Mouse (Mus musculus): ENCODE results near the gene Gm11985. TPM values are rescaled to one million over a fixed set of nuclear protein-coding genes. Genes with fewer than 3 reads are reported as not detected.

Gm11985 gene
- polyA plus RNA-seq, 1 experiment from 2014 or later: not detected

- no peaks in the 10 kb centered on the region for H3K27me3 ChIP-seq (ENCODE audit: control insufficient read depth, insufficient read depth, low read length)
- H3K4me1 ChIP-seq (replicated peaks; ENCODE audit: control insufficient read depth, insufficient read depth, low read length): no peaks in the 10 kb centered on the region
- DNase-seq (ENCODE audit: low spot score) (peak; percentile 27), ATAC-seq (ENCODE audit: low FRiP score) (no peak)
- H3K9ac ChIP-seq (ENCODE audit: low read depth, low read length): no peak overlapping the region
- no peak overlapping the region for H3K27ac ChIP-seq (ENCODE audit: low read depth, low read length)
- no peaks in the 10 kb centered on the region for H3K36me3 ChIP-seq (ENCODE audit: control insufficient read depth, insufficient read depth, low read length)
- no peak overlapping the region for H3K4me3 ChIP-seq (ENCODE audit: low read depth, low read length)
- whole genome bisulfite sequencing: 90% methylated on average over 11 of the region's 11 CpGs
- no peak overlapping the region for H3K4me2 ChIP-seq (replicated peaks; ENCODE audit: low read depth, low read length)
- no peaks in the 10 kb centered on the region for H3K9me3 ChIP-seq (ENCODE audit: control insufficient read depth, low read length)
Measured at GRCm38 (mm10) chr11:7144369-7144768, 44.0 kb downstream of the Gm11985 start.

- DNase-seq (ENCODE audit: low spot score): no peak
- Histone ChIP-seq H3K9me3 (ENCODE audit: control insufficient read depth, low read length) (no peaks in the 10 kb centered on the region), H3K4me2 (replicated peaks; ENCODE audit: low read depth, low read length) (no peak overlapping the region), H3K4me1 (replicated peaks; ENCODE audit: control insufficient read depth, insufficient read depth, low read length) (no peaks in the 10 kb centered on the region), H3K4me3 (ENCODE audit: low read depth, low read length) (no peak overlapping the region), H3K9ac (ENCODE audit: low read depth, low read length) (no peak overlapping the region), H3K27ac (ENCODE audit: low read depth, low read length) (no peak overlapping the region), H3K27me3 (ENCODE audit: control insufficient read depth, insufficient read depth, low read length) (no peaks in the 10 kb centered on the region), H3K36me3 (ENCODE audit: control insufficient read depth, insufficient read depth, low read length) (no peaks in the 10 kb centered on the region)
- ATAC-seq (ENCODE audit: low FRiP score): no peak
- WGBS: 70% methylated on average over 3 of the region's 3 CpGs
Measured at GRCm38 (mm10) chr11:7142725-7143124, 45.6 kb downstream of the Gm11985 start.

GRCm38 (mm10) chr11:7140449-7140848, 47.9 kb downstream of the Gm11985 start:
- ATAC-seq (ENCODE audit: low FRiP score) (peak; percentile 63), DNase-seq (ENCODE audit: low spot score) (peak; percentile 63)
- Histone ChIP-seq H3K4me1 (replicated peaks; ENCODE audit: control insufficient read depth, insufficient read depth, low read length) (no peaks in the 10 kb centered on the region), H3K9me3 (ENCODE audit: control insufficient read depth, low read length) (no peaks in the 10 kb centered on the region), H3K36me3 (ENCODE audit: control insufficient read depth, insufficient read depth, low read length) (no peaks in the 10 kb centered on the region), H3K27ac (ENCODE audit: low read depth, low read length) (no peak overlapping the region), H3K9ac (ENCODE audit: low read depth, low read length) (no peak overlapping the region), H3K4me3 (ENCODE audit: low read depth, low read length) (no peak overlapping the region), H3K27me3 (ENCODE audit: control insufficient read depth, insufficient read depth, low read length) (no peaks in the 10 kb centered on the region), H3K4me2 (replicated peaks; ENCODE audit: low read depth, low read length) (no peak overlapping the region)
- WGBS: 88% methylated on average over 3 of the region's 3 CpGs

- Histone ChIP-seq H3K27me3 (ENCODE audit: control insufficient read depth, insufficient read depth, low read length) (no peaks in the 10 kb centered on the region), H3K4me1 (replicated peaks; ENCODE audit: control insufficient read depth, insufficient read depth, low read length) (no peaks in the 10 kb centered on the region), H3K27ac (ENCODE audit: low read depth, low read length) (no peak overlapping the region), H3K4me2 (replicated peaks; ENCODE audit: low read depth, low read length) (no peak overlapping the region), H3K9ac (ENCODE audit: low read depth, low read length) (no peak overlapping the region), H3K36me3 (ENCODE audit: control insufficient read depth, insufficient read depth, low read length) (no peaks in the 10 kb centered on the region), H3K9me3 (ENCODE audit: control insufficient read depth, low read length) (no peaks in the 10 kb centered on the region), H3K4me3 (ENCODE audit: low read depth, low read length) (no peak overlapping the region)
- ATAC-seq (ENCODE audit: low FRiP score): no peak
- WGBS: 93% methylated on average over 8 of the region's 8 CpGs
- DNase-seq (ENCODE audit: low spot score): no peak
Measured at GRCm38 (mm10) chr11:7138370-7138769, 50.0 kb downstream of the Gm11985 start.

- Histone ChIP-seq H3K4me1 (replicated peaks; ENCODE audit: control insufficient read depth, insufficient read depth, low read length) (no peaks in the 10 kb centered on the region), H3K9me3 (ENCODE audit: control insufficient read depth, low read length) (no peaks in the 10 kb centered on the region), H3K4me3 (ENCODE audit: low read depth, low read length) (no peak overlapping the region), H3K27ac (ENCODE audit: low read depth, low read length) (no peak overlapping the region), H3K27me3 (ENCODE audit: control insufficient read depth, insufficient read depth, low read length) (no peaks in the 10 kb centered on the region), H3K9ac (ENCODE audit: low read depth, low read length) (no peak overlapping the region), H3K36me3 (ENCODE audit: control insufficient read depth, insufficient read depth, low read length) (no peaks in the 10 kb centered on the region), H3K4me2 (replicated peaks; ENCODE audit: low read depth, low read length) (no peak overlapping the region)
- 90% methylated on average over 5 of the region's 5 CpGs for WGBS
- DNase-seq (ENCODE audit: low spot score) (no peak), ATAC-seq (ENCODE audit: low FRiP score) (no peak)
Measured at GRCm38 (mm10) chr11:7136246-7136855, 52.0 kb downstream of the Gm11985 start.

DNA sequence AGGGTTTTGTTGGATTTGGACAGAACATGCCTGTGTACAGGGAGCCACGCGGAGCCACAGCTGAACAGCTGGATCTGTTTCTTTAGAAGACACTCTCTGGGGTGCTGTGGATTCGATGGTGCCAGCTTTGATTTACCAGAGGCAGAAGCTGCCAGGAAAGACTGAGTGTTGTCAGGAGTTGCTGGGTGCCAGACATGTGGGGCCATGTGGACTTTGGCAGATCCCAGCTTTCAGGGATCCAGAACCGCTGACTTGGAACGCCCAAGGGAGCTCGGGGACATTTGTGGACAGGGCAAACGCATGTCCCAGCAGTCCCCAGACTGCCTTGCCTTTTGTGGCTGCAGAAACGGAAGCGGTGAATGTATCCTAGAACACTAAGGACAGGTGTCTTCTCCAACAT, 52.6 kb downstream of the Gm11985 start:
- DNase-seq (ENCODE audit: low spot score): no peak
- Histone ChIP-seq H3K36me3 (ENCODE audit: control insufficient read depth, insufficient read depth, low read length) (no peaks in the 10 kb centered on the region), H3K27me3 (ENCODE audit: control insufficient read depth, insufficient read depth, low read length) (no peaks in the 10 kb centered on the region), H3K9ac (ENCODE audit: low read depth, low read length) (no peak overlapping the region), H3K4me1 (replicated peaks; ENCODE audit: control insufficient read depth, insufficient read depth, low read length) (no peaks in the 10 kb centered on the region), H3K4me2 (replicated peaks; ENCODE audit: low read depth, low read length) (no peak overlapping the region), H3K9me3 (ENCODE audit: control insufficient read depth, low read length) (no peaks in the 10 kb centered on the region), H3K27ac (ENCODE audit: low read depth, low read length) (no peak overlapping the region), H3K4me3 (ENCODE audit: low read depth, low read length) (no peak overlapping the region)
- WGBS: 86% methylated on average over 9 of the region's 9 CpGs
- ATAC-seq (ENCODE audit: low FRiP score): no peak

DNA sequence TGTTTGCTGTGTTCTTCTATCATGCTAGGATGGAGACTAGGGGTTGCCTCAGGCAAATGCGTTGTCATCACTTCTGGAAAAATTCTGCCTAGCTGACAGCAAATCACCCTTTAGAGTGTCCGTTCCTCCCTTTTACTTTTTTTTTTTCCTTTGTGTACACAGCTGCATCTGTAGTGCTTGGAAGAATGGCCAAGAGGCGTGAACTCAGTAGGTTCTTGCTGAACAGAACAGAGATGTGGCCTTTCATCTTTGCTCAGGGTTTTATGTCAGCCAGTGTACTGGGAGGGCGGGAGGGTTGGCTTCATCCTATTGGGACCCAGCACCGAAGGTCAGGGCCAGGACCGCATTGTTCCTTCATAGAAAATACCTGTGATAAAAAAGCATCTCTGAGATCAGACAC, 53.1 kb downstream of the Gm11985 start:
- Histone ChIP-seq H3K4me2 (replicated peaks; ENCODE audit: low read depth, low read length) (no peak overlapping the region), H3K4me3 (ENCODE audit: low read depth, low read length) (no peak overlapping the region), H3K27ac (ENCODE audit: low read depth, low read length) (no peak overlapping the region), H3K9me3 (ENCODE audit: control insufficient read depth, low read length) (no peaks in the 10 kb centered on the region), H3K36me3 (ENCODE audit: control insufficient read depth, insufficient read depth, low read length) (no peaks in the 10 kb centered on the region), H3K27me3 (ENCODE audit: control insufficient read depth, insufficient read depth, low read length) (no peaks in the 10 kb centered on the region), H3K9ac (ENCODE audit: low read depth, low read length) (no peak overlapping the region), H3K4me1 (replicated peaks; ENCODE audit: control insufficient read depth, insufficient read depth, low read length) (no peaks in the 10 kb centered on the region)
- WGBS: 74% methylated on average over 6 of the region's 6 CpGs
- ATAC-seq (ENCODE audit: low FRiP score): no peak
- no peak for DNase-seq (ENCODE audit: low spot score)

DNA sequence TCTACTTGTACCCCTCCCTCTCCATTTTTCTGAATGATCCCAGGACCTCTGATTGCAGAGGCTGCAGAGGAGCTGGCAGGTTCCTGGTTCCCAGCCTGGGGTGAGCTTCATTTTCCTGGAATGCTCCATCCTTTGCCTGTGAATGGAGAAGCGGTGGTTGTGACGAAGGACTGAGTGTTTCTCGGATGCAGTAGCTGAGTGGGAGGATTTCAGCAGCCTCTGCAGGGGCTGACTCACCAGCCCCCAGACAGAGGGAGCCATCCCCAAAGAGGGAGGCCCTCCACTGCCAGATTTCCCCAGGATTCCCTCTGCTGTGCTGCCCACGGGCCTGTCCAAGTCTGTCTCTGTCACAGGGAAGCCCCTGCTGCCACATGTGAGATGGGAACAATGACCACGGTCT, 54.0 kb downstream of the Gm11985 start:
- H3K4me2 ChIP-seq (replicated peaks; ENCODE audit: low read depth, low read length): no peak overlapping the region
- no peaks in the 10 kb centered on the region for H3K9me3 ChIP-seq (ENCODE audit: control insufficient read depth, low read length)
- no peaks in the 10 kb centered on the region for H3K27me3 ChIP-seq (ENCODE audit: control insufficient read depth, insufficient read depth, low read length)
- ATAC-seq (ENCODE audit: low FRiP score) (no peak), DNase-seq (ENCODE audit: low spot score) (no peak)
- no peak overlapping the region for H3K27ac ChIP-seq (ENCODE audit: low read depth, low read length)
- H3K36me3 ChIP-seq (ENCODE audit: control insufficient read depth, insufficient read depth, low read length): no peaks in the 10 kb centered on the region
- H3K4me3 ChIP-seq (ENCODE audit: low read depth, low read length): no peak overlapping the region
- 77% methylated on average over 5 of the region's 5 CpGs for WGBS
- no peaks in the 10 kb centered on the region for H3K4me1 ChIP-seq (replicated peaks; ENCODE audit: control insufficient read depth, insufficient read depth, low read length)
- no peak overlapping the region for H3K9ac ChIP-seq (ENCODE audit: low read depth, low read length)

DNA sequence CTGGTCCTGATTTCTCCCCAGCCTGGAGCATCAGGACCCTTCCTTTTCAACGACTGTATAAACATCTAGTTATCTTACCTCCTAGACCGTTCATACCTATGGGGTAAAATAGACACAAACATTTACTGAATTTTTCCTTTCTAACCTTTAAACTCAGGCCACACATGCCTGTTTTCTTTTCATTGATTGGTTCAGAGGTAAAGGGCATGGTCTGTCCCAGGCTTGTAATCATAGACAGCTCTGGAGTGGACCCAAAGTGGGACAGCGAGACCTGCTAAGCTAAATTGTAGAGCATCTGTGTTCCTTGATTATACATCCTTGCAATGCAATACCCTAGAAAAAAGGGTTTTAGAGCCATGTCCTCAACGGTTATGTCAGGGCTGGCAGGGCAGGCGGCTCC, 54.6 kb downstream of the Gm11985 start:
- Histone ChIP-seq H3K4me3 (ENCODE audit: low read depth, low read length) (no peak overlapping the region), H3K4me2 (replicated peaks; ENCODE audit: low read depth, low read length) (no peak overlapping the region), H3K4me1 (replicated peaks; ENCODE audit: control insufficient read depth, insufficient read depth, low read length) (no peaks in the 10 kb centered on the region), H3K27me3 (ENCODE audit: control insufficient read depth, insufficient read depth, low read length) (no peaks in the 10 kb centered on the region), H3K27ac (ENCODE audit: low read depth, low read length) (no peak overlapping the region), H3K9me3 (ENCODE audit: control insufficient read depth, low read length) (no peaks in the 10 kb centered on the region), H3K36me3 (ENCODE audit: control insufficient read depth, insufficient read depth, low read length) (no peaks in the 10 kb centered on the region), H3K9ac (ENCODE audit: low read depth, low read length) (no peak overlapping the region)
- 88% methylated on average over 5 of the region's 5 CpGs for WGBS
- ATAC-seq (ENCODE audit: low FRiP score) (no peak), DNase-seq (ENCODE audit: low spot score) (no peak)

Data from hindbrain, embryonic 11.5 days (tissue).